Mouse (Mus musculus): ENCODE measurements around the gene Yap1. TPM values are rescaled to one million over a fixed set of nuclear protein-coding genes. Genes with fewer than 3 reads are reported as not detected.
A peak's percentile ranks its signal among the peaks of the same experiment; 100 is the strongest.
"Not testable (repeated sequence)": the region's sequence is repeated elsewhere in the genome, so short reads cannot be mapped to it uniquely, and the experiment has no call there.

Yap1 gene
- total RNA-seq, 4 experiments from 2014 or later, result 68.4 to 87.2 (median 83.9) TPM

DNA sequence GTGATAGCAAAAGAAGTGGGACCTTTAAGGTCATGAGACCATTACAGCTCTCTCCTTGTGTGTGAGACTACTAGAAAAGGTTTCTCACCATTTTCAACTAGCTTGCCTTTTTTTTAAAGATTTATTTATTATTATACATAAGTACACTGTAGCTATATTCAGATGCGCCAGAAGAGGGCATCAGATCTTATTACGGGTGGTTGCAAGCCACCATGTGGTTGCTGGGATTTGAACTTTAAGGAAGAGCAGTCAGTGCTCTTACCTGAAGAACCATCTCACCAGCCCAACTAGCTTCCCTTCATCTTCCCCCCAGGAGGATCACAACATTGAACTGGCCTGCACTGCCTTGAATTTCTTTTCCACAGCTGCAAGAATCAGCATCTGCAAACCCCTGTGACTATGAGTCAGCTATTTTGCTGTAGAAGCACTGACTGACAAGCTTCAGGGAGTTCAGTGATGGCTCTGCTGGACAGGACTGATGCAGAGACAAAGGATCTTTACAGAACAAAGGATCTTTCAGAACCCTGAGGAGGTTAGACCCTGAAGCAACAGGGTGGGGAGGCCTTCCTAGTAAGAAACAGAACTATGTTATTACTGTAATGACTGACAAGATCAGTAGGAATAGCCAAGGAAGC lies 96.9 kb downstream of the Yap1 start:
- no peak for DNase-seq

DNA sequence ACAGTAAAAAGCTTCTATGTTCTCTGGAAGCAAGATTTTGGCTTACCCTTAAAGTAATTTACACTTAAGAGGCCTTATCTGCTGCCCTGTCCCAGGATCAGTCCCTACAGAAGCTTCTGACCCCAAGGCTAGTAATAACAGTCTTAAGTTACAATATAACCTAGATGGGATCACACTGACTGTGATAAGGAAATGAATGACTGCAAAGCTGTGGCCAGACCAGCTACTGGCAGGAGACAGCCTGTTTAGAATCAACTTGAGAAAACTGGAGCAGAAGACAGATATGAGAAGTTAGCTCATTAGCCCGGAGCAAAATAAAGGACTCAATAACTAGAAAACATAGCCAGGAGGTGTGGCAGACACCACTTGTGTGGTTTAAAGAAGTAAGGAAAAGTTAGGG lies 97.8 kb downstream of the Yap1 start:
- no peak for DNase-seq

DNA sequence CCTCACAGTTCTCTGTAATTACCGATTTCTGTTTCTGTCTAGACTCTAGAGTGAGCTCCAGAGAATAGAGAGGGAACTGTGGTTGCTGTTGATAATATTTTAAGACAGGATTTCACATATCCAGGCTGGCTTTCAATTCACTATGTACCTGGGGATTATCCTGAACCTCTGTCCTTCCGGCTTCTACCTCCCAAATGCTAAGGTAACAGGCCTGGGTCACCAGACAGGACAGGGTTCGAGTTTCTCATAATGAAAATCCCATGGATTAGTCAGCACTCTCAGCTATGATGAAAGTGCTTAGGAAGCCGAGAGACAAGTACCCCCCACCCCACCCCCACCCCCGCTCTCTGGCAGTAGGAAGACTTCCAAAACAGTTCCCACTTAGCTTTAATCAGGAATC lies 100.6 kb downstream of the Yap1 start:
- DNase-seq, result no peak

DNA sequence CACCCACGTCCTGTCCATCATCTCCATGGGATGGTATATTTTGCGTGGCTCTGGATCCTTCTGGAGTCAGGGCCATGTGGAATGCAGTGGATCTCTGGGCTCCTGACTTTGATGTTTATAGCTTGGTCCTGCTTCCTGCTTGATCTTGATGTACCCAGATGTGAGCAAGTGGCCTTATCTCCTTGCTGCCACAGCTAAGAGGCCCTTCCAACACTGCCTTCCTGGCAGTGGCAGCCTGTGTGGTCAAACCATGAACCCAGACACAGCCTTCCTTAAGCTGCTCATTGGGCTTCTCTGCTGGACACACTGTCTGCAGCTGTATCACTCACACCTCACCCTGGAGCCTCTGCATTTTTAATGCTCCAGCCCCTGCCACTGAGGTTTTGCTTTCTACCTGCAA lies 101.1 kb downstream of the Yap1 start:
- no peak for DNase-seq

DNA sequence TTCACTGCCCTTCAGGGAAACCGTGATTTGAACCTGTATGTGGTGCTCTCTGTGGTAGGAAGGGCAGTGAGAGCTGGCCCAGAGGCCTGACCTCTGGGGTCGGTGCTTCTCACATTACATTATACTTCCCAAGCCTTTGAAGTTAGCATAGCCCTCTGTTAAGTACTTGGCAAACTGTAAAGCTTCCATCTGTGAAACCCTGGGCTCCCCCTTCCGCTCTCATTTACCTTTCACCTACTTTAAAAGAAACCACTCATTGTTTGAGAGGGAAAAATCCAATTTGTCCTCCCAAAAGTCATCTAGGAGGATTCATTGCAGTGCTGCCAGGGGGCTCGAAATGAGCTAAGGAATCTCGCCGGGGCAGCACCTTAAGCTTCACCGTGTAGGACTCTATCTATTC lies 102.1 kb downstream of the Yap1 start:
- DNase-seq, result no peak

GRCm38 (mm10) chr9:7900965-7901364 lies 103.4 kb downstream of the Yap1 start:
- DNase-seq, result no peak

- DNase-seq, result peak; percentile 45
These were observed 106.9 kb downstream of the Yap1 start for GRCm38 (mm10) chr9:7897502-7897901.

- DNase-seq, result not testable (repeated sequence)
These were observed 112.6 kb downstream of the Yap1 start for GRCm38 (mm10) chr9:7891796-7892195.

DNA sequence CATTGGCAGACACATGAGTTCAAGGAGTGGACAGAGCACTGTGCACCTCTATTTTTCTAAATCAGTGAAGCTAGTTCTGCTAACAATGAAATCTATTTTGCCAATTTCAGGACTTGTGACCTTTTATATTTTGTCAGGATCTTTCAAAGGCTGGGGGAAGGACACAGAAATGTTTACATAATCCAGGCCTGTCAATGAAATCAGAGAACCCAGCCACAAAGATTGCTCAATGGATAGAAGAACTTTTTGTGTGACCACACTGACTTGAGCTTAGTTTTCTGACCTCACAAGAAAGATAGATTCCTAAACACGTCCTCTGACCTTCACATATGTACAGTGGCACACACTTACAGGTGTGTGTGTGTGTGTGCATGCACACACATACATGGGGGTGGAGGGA lies 113.2 kb downstream of the Yap1 start:
- no peak for DNase-seq

DNA sequence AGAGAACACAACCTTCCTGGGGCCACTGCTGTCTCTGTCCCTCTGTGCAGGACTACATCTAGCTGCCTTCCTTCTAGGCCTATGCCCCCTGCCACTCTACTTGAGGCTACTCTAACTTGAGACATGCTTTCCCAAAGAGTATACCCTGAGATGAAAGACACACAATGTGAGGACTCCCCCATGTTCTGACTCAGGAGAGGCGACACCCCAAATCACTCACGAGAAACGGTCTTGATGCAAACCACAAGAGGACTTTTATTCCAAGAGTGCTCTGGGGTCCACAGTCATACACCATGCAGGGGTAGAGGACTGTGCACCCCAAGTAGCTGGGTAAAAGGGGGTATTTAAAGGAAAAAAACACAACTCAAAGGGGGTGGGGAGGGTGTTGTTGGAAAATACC lies 120.0 kb downstream of the Yap1 start:
- DNase-seq, result no peak

DNA sequence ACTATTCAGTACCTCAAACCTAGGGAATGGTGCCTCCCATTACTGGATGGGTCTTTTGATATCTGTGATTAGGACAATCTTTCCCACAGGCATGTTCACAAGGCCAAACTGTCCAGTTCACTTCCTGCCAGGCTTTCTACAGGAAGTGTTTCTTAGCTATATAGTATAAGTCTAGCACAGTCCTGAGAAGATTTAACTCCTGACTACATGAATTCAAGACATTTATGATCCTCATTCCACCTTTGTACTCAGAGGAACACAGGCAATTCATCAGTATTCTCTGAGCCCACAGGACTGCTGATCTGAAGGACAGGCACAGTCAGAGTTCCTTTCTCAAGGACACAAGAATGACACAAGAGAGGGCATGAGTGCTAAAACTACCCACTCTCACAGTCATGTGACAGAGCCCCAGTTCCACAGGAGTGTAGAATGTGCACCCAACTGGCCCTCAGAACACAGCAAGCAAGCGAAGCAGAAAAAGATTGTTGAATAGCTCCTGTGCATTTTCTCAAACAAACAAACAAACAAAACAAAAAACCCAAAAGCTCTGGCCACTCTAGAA lies 122.0 kb downstream of the Yap1 start:
- no peak for DNase-seq

Other genes starting within 250 kb of the Yap1 start
- gene Tmem123, start 240.6 kb downstream of the Yap1 start, total RNA-seq (2022), result 100 to 1,000 TPM; 175 to 208 (median 193) TPM
- 10 to 100 TPM; 62.9 to 77.8 (median 70.3) TPM for gene Birc2, start 167.5 kb downstream of the Yap1 start, total RNA-seq (2022)
- 10 to 100 TPM; 22.2 to 35.6 (median 30.6) TPM for gene Birc3, start 131.4 kb downstream of the Yap1 start, total RNA-seq (2022)
- 1 to 10 TPM; 2.5 to 5.9 (median 3.8) TPM for gene Cfap300, start 38.2 kb upstream of the Yap1 start, total RNA-seq (2022)
- gene Cep126, start 129.7 kb upstream of the Yap1 start, total RNA-seq (2022), result 10 to 100 TPM; 13.2 to 15.3 (median 14.3) TPM